11 mouse cellular contexts compared by ENCODE assay signal in the genomic region with DNA sequence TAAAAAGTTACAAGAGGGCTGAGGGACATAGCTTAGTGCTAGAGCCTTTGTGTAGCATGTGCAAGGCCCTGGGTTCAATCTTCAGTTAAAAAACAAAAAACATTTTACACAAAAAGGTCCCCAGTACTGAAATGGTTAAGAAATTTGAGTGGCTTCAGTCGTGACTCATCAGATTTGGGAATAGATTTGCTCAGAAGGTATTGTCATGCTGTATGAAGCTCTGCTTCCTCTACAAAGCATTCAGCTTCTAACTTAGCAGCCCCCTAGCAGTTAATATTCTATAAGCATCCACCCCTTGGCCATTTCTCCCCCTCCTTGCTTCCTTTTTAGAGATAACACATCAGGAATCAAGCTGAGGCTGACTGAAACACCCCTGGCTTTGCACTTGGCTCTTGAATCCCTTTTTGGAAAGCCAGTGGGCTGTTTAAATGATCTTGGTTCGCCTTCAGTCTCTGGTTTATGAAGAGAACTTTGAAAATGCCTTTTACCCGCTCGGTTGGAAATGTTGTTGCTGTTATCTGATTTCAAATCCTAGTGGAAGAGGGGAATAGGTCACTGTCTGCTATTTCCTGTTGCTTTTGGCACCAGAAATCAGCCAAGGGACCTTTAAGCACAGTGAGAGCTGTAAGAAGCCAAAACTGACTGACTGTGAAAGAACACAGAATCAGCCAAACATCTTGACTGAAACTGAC.
A peak's percentile ranks its signal among the peaks of the same experiment; 100 is the strongest.
DNase-seq lines count a peak whose midpoint lies in the region; ATAC-seq and TF ChIP-seq lines count a peak whose summit lies in the region.
"Had no signal": no experiment of that assay in that cellular context is flagged by ENCODE, and none has a peak within 500 bp of the region (broad histone marks: within the 10 kb centered on the region; RNA-seq: fewer than 3 reads in every experiment).

No protein-coding gene starts in this region.

- H3K9ac ChIP-seq in lung, embryonic 15.5 days: no peak overlapping the region
- H3K9ac ChIP-seq: limb, embryonic 12.5 days had no signal

- peaks cover 43% of the 10 kb centered on the region; the same call in 1 of the 2 replicates for H3K36me3 ChIP-seq in lung, embryonic 15.5 days

- no peak for TF ChIP-seq CTCF in embryonic fibroblast, embryonic 13.5 days (IDR thresholded peaks at IDR 0.05; ENCODE audit: borderline replicate concordance, insufficient read depth, low read length)

- H3K27ac ChIP-seq in lung, embryonic 15.5 days: peak overlapping the region; percentile 76
- H3K27ac ChIP-seq in embryonic fibroblast, embryonic 13.5 days (ENCODE audit: insufficient read depth, low read length): peak overlapping the region; percentile 97
- H3K27ac ChIP-seq: limb, embryonic 12.5 days had no signal

- H3K4me1 ChIP-seq in lung, embryonic 15.5 days: peaks cover 11% of the 10 kb centered on the region
- peaks cover 10% of the 10 kb centered on the region for H3K4me1 ChIP-seq in embryonic fibroblast, embryonic 13.5 days (ENCODE audit: control insufficient read depth, insufficient read depth, low read length)
- H3K4me1 ChIP-seq: limb, embryonic 12.5 days had no signal

- no peak for DNase-seq in lung, postnatal 4 days
- peak; percentile 22 for DNase-seq in heart, postnatal 4 days
- DNase-seq in skeletal muscle tissue, adult 2 months (ENCODE audit: low read depth, low spot score): peak; percentile 73
- DNase-seq: cerebellum, adult 8-10 months; right cerebral cortex, adult 18-20 months; thymus, postnatal 4 days had no signal

- H3K4me2 ChIP-seq in lung, embryonic 15.5 days: no peak overlapping the region
- H3K4me2 ChIP-seq: limb, embryonic 12.5 days had no signal

- H3K9me3 ChIP-seq in lung, embryonic 15.5 days: no peaks in the 10 kb centered on the region
- H3K9me3 ChIP-seq: limb, embryonic 12.5 days had no signal

- TF ChIP-seq POLR2A in embryonic fibroblast, embryonic 13.5 days (IDR thresholded peaks at IDR 0.05; ENCODE audit: low read depth, low read length): no peak

- 36% methylated on average over 4 of the region's 4 CpGs for WGBS in lung, embryonic 15.5 days

- no peaks in the 10 kb centered on the region for H3K27me3 ChIP-seq in lung, embryonic 15.5 days
- H3K27me3 ChIP-seq: limb, embryonic 12.5 days had no signal

- no peak overlapping the region for H3K4me3 ChIP-seq in lung, embryonic 15.5 days
- no peak overlapping the region for H3K4me3 ChIP-seq in embryonic fibroblast, embryonic 13.5 days (ENCODE audit: insufficient read depth, low read length)
- H3K4me3 ChIP-seq: limb, embryonic 12.5 days had no signal

- peak; percentile 64; the same call in 1 of the 2 replicates for ATAC-seq in lung, embryonic 15.5 days (ENCODE audit: borderline replicate concordance, extremely low read depth, low FRiP score, low TSS enrichment)
- no peak for ATAC-seq in CD4-positive, CD25-positive, alpha-beta regulatory T cell, adult 4 months
- no peak for ATAC-seq in inflammation-experienced regulatory T-cells, adult 6 months

Comparison
In these comparisons a context has a peak if more than half of its experiments do, and no peak if none do; other contexts are left out.
1. DNase-seq: peak in heart, postnatal 4 days (single experiment) and skeletal muscle tissue, adult 2 months (single experiment); none in lung, postnatal 4 days (0 of 2).